Mouse (Mus musculus): ENCODE measurements around the gene Strn3. TPM values are rescaled to one million over a fixed set of nuclear protein-coding genes. Genes with fewer than 3 reads are reported as not detected.
"Not testable (repeated sequence)": the region's sequence is repeated elsewhere in the genome, so short reads cannot be mapped to it uniquely, and the experiment has no call there.

Strn3 gene
- polyA plus RNA-seq, 1 experiment from 2014 or later, result 46.3 TPM

DNA sequence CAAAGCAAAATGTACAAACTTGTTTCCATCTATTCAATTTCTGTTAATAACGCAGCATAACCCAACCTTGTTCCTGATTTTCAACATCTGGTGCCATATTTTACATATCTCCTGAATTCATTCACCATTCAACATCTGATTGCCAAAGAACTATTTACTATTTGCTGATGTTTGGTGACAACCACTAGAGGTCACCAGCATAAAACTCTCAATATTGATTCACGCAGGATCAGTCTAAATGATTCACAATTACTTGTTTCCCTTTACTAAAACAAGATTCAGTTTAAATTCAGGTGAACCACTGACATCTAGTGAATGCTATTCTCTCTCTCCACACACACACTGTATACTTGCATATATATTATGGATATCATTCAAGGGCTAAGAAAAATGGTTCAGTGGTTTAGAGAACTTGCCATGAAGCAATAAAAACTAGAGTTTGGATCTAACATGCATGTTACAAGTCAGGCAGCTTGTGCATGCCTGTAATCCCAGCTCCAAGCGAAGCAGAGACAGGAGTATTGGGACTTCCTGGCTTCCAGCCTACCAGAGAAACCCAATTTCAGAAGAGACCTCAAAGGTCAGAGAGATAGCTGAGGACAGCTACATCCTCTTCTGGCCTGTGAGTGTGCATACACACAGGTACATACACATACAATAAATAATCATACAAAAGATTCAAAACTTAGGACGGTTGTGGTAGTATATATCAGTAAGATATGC lies 24.8 kb downstream of the Strn3 start:
- peak; percentile 65 for TF ChIP-seq CTCF (IDR thresholded peaks at IDR 0.05; ENCODE audit: low read depth)
- DNase-seq (ENCODE audit: low spot score) (peak; percentile 54), ATAC-seq (replicated peaks; ENCODE audit: low FRiP score, low read depth) (no peak)
- WGBS, result 62% methylated on average over 4 of the region's 4 CpGs
- H3K4me3 ChIP-seq (replicated peaks; ENCODE audit: low read depth, low read length), result no peak overlapping the region
- no peaks in the 10 kb centered on the region for H3K36me3 ChIP-seq (ENCODE audit: insufficient read depth, low read length)
- H3K4me1 ChIP-seq (replicated peaks; ENCODE audit: insufficient read depth, low read length), result 0 out of 2 replicates have a peak, but pooled peaks cover 4% of the 10 kb centered on the region
- no peaks in the 10 kb centered on the region for H3K9me3 ChIP-seq (replicated peaks; ENCODE audit: low read length)
- no peaks in the 10 kb centered on the region for H3K27me3 ChIP-seq (ENCODE audit: insufficient read depth, low read length)
- H3K4me2 ChIP-seq (ENCODE audit: low read length), result no peak overlapping the region
- H3K27ac ChIP-seq, result no peak overlapping the region
- H3K9ac ChIP-seq (ENCODE audit: low read depth, low read length), result no peak overlapping the region

DNA sequence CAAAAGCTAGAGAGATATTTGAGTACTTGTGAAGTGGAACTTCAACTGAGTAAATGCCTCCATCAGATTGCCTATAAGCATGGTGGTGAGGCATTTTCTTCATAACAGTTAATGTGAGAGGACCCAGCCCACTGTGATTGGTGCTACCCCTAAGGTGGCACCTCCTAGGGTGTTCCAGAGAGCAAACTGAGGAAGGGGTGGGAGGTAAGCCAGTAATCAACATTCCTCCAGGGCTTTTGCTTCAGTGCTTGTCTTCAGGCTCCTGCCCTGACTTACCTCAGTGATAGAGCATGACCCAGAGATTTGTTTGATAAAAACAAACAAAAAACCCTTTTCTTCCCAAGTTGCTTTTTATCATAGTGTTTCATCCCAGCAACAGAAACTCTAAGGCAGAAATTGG lies 27.8 kb downstream of the Strn3 start:
- DNase-seq (ENCODE audit: low spot score) (no peak), ATAC-seq (replicated peaks; ENCODE audit: low FRiP score, low read depth) (no peak)
- Histone ChIP-seq H3K27ac (peak overlapping the region; percentile 14; the same call in 1 of the 2 replicates), H3K4me2 (ENCODE audit: low read length) (no peak overlapping the region), H3K36me3 (ENCODE audit: insufficient read depth, low read length) (no peaks in the 10 kb centered on the region), H3K27me3 (ENCODE audit: insufficient read depth, low read length) (no peaks in the 10 kb centered on the region), H3K9ac (ENCODE audit: low read depth, low read length) (no peak overlapping the region), H3K9me3 (replicated peaks; ENCODE audit: low read length) (no peaks in the 10 kb centered on the region), H3K4me1 (replicated peaks; ENCODE audit: insufficient read depth, low read length) (0 out of 2 replicates have a peak, but pooled peaks cover 4% of the 10 kb centered on the region), H3K4me3 (replicated peaks; ENCODE audit: low read depth, low read length) (no peak overlapping the region)
- TF ChIP-seq CTCF (IDR thresholded peaks at IDR 0.05; ENCODE audit: low read depth), result no peak

DNA sequence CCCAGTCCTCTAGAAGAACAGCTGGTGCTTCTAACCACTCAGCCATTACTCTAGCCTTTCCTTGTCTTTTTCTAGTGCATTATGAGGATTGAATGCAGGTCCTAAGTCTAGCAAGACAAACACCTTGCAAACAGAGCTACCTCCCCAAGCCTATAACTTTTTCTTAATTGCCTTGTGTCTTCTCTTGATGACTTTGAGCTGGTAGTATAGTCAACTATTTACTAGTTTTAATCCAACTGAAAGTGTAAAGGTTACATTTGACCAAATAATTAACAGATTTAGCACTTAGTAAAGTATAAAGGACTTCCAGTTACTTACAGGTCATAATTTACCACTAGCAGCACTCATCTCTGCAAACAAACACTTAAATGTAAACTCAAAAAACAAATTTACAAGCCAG lies 28.7 kb downstream of the Strn3 start:
- no peak overlapping the region for H3K4me3 ChIP-seq (replicated peaks; ENCODE audit: low read depth, low read length)

DNA sequence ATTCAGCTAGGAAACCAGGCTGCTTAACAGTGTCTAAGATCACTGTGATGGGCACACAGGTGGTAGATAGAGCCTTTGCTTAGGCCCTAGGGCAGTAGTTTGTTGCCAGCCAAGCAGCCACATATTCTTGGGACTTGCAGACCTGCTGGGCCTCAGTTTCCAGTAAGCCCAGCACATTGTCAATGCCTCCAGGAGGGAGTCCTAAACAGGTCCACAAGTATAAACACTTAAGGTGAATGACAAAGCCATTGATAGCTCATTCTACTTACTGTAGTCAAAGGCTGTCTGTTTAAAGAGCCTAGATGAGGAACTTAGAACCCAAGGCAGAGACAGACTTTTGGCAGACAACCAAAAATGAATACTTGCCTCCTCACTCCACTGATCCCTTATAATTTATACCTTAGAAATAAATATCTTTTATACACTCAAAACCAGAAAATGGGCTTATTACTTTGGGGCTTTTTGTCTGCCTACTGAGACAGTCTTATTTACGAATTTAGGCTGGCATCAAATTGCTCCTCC lies 35.7 kb downstream of the Strn3 start:
- Histone ChIP-seq H3K36me3 (ENCODE audit: insufficient read depth, low read length) (0 out of 2 replicates have a peak, but pooled peaks cover 4% of the 10 kb centered on the region), H3K4me3 (replicated peaks; ENCODE audit: low read depth, low read length) (no peak overlapping the region), H3K27me3 (ENCODE audit: insufficient read depth, low read length) (no peaks in the 10 kb centered on the region), H3K4me2 (ENCODE audit: low read length) (no peak overlapping the region), H3K9ac (ENCODE audit: low read depth, low read length) (no peak overlapping the region), H3K9me3 (replicated peaks; ENCODE audit: low read length) (no peaks in the 10 kb centered on the region), H3K4me1 (replicated peaks; ENCODE audit: insufficient read depth, low read length) (no peaks in the 10 kb centered on the region), H3K27ac (no peak overlapping the region)
- 75% methylated on average over 1 of the region's 1 CpGs for WGBS
- no peak for TF ChIP-seq CTCF (IDR thresholded peaks at IDR 0.05; ENCODE audit: low read depth)
- DNase-seq (ENCODE audit: low spot score), result no peak
- ATAC-seq (replicated peaks; ENCODE audit: low FRiP score, low read depth), result no peak

More for the DNA sequence above, 28.7 kb downstream of the Strn3 start:
- peak; percentile 18 for DNase-seq (ENCODE audit: low spot score)
- no peak overlapping the region for H3K9ac ChIP-seq (ENCODE audit: low read depth, low read length)
- no peak for TF ChIP-seq CTCF (IDR thresholded peaks at IDR 0.05; ENCODE audit: low read depth)
- H3K27me3 ChIP-seq (ENCODE audit: insufficient read depth, low read length), result no peaks in the 10 kb centered on the region
- H3K4me2 ChIP-seq (ENCODE audit: low read length), result no peak overlapping the region
- no peaks in the 10 kb centered on the region for H3K9me3 ChIP-seq (replicated peaks; ENCODE audit: low read length)
- ATAC-seq (replicated peaks; ENCODE audit: low FRiP score, low read depth), result no peak
- 0 out of 2 replicates have a peak, but pooled peaks cover 4% of the 10 kb centered on the region for H3K4me1 ChIP-seq (replicated peaks; ENCODE audit: insufficient read depth, low read length)
- H3K27ac ChIP-seq, result peak overlapping the region; percentile 64; the same call in 1 of the 2 replicates
- no peaks in the 10 kb centered on the region for H3K36me3 ChIP-seq (ENCODE audit: insufficient read depth, low read length)

DNA sequence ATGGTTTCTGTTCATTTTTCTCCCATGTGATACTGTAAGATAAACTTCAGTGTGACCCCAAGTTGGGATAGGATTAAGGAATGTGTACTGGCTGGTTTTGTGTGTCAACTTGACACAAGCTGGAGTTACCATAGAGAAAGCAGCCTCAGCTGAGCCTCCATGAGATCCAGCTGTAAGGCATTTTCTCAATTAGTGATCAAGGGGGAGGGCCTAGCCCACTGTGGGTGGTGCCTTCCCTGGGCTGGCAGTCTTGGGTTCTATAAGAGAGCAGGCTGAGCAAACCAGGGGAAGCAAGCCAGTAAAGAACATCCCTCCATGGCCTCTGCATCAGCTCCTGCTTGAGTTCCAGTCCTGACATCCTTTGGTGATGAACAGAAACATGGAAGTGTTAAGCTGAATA lies 42.3 kb downstream of the Strn3 start:
- not testable (repeated sequence) for DNase-seq (ENCODE audit: low spot score); H3K27ac ChIP-seq; H3K27me3 ChIP-seq (ENCODE audit: insufficient read depth, low read length); ATAC-seq (replicated peaks; ENCODE audit: low FRiP score, low read depth); H3K4me3 ChIP-seq (replicated peaks; ENCODE audit: low read depth, low read length); H3K4me1 ChIP-seq (replicated peaks; ENCODE audit: insufficient read depth, low read length); H3K9ac ChIP-seq (ENCODE audit: low read depth, low read length); H3K9me3 ChIP-seq (replicated peaks; ENCODE audit: low read length); H3K4me2 ChIP-seq (ENCODE audit: low read length)
- peaks cover 15% of the 10 kb centered on the region; the same call in 1 of the 2 replicates for H3K36me3 ChIP-seq (ENCODE audit: insufficient read depth, low read length)

DNA sequence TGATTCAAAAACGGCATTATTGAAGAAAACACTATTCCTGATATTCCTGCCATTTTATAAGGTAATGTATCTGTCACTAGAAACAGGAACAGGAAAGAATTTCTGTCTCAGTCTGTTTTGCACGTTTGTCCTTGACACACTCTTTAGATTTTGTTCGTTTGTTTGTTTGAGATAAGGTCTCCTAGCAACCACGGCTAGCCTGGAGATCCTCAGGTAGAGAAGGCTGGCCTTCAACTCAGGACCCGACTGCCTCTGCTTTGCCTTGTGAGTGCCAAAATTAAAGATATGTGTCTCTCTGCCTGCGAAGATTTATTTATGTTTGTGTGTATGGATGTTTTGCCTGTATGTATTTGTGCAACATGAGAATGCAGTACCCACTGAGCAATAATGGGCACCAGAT lies 49.8 kb downstream of the Strn3 start:
- Histone ChIP-seq H3K27me3 (ENCODE audit: insufficient read depth, low read length) (no peaks in the 10 kb centered on the region), H3K4me3 (replicated peaks; ENCODE audit: low read depth, low read length) (no peak overlapping the region), H3K9me3 (replicated peaks; ENCODE audit: low read length) (no peaks in the 10 kb centered on the region), H3K9ac (ENCODE audit: low read depth, low read length) (no peak overlapping the region), H3K4me2 (ENCODE audit: low read length) (no peak overlapping the region), H3K27ac (no peak overlapping the region), H3K4me1 (replicated peaks; ENCODE audit: insufficient read depth, low read length) (no peaks in the 10 kb centered on the region), H3K36me3 (ENCODE audit: insufficient read depth, low read length) (0 out of 2 replicates have a peak, but pooled peaks cover 3% of the 10 kb centered on the region)
- WGBS, result 55% methylated on average over 6 of the region's 6 CpGs
- ATAC-seq (replicated peaks; ENCODE audit: low FRiP score, low read depth), result no peak
- no peak for TF ChIP-seq CTCF (IDR thresholded peaks at IDR 0.05; ENCODE audit: low read depth)
- no peak for DNase-seq (ENCODE audit: low spot score)
